Mouse (Mus musculus): ENCODE results near the gene Micall2. TPM values are rescaled to one million over a fixed set of nuclear protein-coding genes. Genes with fewer than 3 reads are reported as not detected.
"Not testable (repeated sequence)": the region's sequence is repeated elsewhere in the genome, so short reads cannot be mapped to it uniquely, and the experiment has no call there.

Gene Micall2
- total and polyA plus RNA-seq, 3 experiments, result 6.0 to 14.7 (median 6.1) TPM

DNA sequence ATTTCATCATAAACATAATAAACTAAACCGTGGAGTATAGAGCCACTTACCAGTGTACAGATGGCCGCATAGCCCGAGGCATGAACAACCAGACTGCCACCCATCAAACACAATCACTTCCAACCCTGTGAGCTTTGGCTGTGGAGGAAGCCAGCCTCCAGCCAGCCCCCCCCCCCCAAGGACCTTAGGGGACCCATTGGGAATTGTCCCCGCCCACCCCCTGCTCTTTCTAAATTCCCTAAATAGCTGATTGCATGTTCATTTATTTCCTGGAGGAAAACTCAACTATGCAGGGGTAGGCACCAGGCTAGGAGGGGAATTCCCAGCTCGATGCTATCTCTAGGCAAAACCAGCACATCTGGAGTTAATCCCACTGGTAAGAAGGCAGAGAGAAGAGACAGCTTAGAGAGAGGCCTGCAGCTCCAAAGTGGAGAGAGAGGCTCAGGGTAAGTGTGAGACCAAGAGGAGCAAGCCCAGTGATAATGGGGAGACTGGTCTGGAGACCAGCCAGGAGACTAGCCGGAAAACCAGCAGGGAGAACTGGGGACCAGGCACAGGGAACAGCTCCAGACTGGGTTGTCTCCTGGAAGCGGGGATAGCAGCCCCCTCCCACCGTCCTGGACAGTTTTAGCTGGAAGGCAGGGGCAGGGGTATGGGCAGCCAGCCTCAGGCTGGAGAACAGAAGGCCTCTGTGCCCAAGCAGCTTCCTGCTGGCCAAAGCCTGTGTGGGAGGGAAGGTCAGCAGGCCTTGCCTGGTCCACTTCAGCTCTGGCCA lies 5.2 kb downstream of the Micall2 start:
- DNase-seq, result no peak

DNA sequence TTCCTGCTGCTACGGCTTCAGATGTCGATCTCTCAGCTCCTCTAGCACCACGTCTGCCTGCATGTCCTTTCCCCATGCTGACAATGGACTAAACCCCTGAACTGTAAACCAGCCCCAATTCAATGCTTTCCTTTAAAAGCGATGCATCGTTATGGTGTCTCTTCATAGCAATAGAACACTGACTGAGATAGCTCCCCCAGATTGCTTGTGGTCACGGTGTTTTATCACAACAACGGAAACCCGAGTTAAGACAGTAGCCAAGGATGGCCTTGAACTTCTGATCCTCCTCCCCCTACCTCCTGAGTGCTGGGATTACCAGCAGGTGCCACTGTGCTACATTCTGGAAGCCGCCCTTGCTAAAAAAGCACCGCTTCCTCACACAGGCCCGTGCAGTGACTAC lies 8.9 kb downstream of the Micall2 start:
- DNase-seq, result no peak

DNA sequence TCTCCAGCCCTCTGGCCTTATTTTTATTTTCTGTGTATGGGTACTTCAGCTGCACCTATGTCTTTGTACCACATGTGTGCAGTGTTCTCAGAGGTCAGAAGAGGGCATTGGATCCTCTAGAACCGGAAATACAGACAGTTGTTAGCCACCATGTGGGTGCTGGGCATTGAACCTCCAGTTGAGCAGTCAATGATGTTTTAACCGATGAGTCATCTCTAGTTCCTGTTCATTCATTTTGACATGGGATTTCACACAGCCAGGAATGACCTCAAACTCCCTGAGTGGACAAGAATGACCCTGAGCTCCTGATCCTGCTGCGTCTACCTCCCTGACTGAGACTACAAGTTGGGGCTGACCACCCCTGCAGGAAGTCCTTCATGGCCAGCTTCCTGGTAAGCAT lies 9.9 kb downstream of the Micall2 start:
- peak; percentile 47 for DNase-seq

DNA sequence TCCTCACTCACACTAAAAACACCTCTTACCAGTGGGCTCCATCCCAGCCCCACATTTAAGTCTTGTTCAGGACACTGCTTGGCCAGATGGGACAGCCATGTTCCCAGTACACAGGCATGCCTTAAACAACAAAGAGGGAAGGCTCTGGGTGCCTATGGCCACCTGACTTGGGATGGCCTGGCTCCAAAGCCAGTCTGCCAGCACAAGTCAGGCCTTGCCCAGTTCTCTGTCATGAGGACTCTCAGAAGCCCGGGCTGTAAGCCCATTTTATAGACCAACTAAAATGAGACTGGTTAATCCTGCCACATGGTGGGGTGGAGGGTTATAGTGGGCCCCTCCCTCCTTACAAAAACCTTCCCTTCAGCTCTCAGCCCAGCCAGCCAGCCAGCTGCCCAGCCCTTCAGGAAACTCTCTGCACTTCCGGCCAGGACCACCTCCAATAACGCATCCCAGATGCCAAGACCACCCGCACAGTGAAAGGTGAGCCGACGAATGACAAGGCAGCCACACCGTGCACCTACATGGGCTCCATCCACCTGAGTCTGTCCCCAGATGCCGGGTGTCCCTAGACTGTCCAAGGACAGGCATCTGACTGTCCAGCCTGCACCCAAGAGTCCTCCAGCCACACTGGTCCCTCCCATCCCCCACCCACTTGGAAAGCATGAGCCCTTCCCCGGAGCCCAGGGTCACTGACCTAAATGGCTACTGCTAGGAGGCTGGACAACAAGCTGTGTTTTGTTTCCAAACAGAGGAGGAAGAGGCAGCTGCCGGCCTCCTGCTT lies 11.6 kb downstream of the Micall2 start:
- DNase-seq, result peak; percentile 45

DNA sequence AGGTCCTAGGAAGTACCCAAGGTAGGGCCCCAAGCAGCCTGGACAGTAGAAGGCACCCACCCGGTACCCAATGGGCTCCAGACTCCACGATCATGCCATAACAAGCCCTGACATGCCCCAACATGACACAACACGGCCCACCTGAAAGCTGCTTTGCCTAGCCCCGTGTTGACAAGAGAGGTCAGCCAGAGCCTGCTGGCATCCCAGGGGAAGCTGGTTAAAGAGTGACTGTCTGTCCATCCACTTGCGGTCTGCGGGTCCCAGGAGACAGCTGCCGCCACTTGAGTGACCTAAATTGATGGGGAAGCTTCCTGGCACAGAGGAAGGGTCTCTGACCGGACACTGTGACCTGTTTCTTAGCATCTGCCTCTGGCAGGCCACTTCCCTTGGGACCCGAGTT lies 13.0 kb downstream of the Micall2 start:
- no peak for DNase-seq

DNA sequence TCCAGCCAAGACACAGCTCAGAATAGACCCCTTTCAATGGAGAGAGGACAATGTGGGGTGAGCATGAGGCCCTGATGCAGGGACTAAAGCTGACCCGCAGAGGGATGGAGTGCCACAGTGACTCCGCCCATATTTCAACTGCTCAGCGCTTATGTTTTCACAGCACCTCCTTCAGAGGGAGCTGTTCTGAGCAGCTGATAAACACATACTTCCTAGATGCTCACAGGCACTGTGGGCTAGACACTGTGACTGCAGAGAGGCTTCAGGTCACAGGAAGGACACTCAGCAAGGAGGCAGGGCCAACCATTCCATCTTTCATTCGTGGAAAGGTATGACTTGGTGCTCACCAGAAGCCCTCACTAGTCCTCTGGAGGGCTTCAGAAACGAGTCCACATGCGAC lies 13.4 kb downstream of the Micall2 start:
- DNase-seq, result no peak

DNA sequence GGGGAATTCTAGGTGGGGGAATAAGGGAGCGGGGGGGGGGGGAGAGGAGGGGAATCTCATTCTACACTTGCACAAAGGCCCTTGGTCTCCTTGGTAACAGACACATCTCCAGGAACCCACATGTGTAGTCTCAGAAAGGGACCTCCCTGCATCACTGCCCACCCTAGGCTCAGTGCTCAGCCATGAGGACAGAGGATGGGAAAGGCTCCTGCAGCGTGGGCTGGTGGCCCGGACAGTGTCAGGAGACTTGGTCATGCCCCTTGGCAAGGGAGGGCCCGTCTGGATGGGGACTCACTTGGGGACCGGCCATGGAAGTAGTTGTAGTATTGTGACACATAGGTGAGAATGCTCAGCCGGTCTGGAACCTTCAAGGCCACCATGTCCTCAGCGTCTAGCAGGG lies 17.2 kb downstream of the Micall2 start:
- DNase-seq, result no peak

DNA sequence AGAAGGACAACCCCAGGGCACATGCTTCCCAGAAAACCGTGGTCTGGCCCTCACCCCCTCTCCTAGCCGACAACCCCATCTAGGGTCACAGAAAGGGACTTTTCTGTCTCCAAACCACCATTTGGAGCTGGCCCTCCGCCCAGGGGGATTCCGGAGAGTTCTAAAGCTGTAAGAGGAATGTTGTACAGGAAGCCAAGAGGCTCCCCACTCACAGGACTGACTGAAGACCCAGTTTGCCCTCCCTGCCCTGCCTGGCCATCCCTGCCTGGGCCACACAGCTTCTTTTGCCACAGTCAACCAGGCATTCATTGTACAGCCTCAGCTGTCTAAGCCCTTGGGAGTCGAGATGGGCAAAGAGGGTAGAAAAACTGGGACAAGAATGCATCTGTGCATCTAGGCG lies 17.6 kb downstream of the Micall2 start:
- DNase-seq, result no peak

DNA sequence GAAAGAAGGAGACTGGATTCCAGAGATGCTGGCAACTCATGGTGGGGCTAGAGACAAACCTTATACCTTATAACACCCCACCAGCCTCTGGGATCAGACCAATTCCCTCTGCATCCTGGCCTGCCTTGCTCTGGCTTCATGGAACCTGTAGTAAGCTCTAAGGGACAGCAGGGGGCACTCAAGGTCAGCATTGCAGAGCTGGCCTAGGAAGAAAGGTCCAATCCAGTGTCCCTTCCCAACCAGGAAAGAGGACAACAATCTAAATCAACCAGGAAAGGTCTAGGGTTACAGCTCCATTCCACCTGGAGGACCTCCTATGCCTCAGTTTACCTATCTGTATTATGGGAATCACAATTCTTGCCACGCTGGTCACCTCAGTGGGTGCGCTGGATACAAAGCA lies 18.4 kb downstream of the Micall2 start:
- DNase-seq, result peak; percentile 75

DNA sequence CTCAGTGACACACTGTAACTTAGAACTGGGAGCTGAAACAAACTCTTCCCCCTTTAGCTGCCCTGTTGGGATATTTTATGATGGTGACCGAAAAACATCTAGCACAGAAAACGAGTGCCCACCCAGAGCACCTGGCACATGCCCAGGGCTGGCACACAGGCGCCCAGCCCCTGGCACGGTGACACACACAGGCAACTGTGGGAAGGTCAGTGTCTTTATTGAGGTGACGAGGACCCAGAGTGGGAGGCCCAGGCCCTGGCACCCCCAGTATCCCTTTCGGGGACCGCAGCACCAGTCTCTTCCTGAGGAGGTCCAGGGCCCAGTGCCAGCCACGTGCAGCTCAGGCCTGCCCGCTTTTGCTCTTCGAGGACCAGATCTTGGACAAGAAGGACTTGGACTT lies 29.6 kb downstream of the Micall2 start:
- no peak for DNase-seq

DNA sequence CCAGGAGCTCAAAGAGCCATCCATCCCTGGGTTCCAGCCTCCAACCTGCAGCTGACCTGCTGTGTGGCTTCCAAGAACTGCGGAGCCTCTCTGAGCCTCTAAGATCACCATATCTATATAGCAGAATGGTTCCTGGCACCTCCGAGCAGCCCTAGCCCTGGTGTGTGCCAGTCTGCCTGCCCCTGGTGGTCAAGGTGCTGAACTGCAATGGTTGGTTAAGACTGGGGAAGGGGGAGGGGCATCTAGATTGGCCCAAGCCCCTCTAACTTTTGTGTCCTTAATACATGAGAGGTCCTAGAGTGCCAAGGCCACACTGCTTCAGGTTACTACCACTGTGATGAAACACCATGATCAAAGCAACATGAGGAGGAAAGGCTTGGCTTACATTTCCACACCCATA lies 33.2 kb downstream of the Micall2 start:
- DNase-seq, result no peak

DNA sequence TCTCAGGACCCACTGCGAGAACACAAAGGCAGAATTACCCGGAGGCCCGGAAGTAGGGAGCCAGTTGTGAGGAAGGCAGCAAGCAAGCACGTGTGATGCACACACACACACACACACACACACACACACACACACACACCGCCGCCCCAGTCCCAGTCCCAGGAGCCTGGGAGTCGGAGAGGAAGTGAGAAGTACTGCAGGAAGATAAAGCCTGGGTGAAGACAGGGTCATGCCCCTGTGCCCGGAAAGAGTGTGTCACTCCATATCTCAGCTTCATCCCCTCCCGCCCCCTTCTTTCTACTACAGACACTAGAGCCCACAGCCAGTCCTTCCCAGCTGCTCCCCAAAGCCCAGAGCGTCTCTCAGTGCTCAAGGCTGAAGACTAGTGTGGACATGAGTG lies 33.9 kb downstream of the Micall2 start:
- DNase-seq, result no peak

DNA sequence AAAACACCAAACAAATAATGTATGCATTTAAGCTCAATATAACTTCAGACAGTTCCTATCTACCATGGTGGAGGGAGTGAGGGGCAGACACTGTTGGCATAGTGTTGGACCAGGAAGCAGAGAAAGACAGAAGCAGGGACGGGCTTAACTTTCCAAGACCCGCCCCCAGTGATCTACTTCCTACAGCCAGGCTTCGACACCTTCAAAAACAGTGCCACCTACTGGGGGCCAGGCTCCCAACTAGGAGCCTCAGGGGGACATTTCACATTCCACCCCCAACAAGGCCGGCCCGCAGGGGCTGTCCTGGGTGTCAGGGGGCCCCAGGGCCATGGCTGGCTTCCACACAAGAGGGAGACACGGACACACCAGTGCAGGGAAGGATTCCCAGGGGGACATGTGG lies 39.2 kb downstream of the Micall2 start:
- no peak for DNase-seq

DNA sequence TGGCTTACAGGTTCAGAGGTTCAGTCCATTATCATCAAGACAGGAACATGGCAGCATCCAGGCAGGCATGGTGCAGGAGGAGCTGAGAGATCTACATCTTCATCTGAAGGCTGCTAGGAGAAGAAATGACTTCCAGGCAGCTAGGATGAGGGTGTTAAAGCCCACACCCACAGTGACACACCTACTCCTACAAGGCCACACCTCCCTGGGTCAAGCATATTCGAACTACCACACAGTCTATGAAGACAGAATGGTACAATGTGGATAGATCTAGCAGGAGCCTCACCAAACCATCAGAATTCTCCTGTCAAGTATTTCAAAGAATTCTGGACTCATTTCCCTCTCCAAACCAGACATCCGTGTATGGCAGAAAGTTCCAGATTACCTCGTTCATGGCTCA lies 40.3 kb downstream of the Micall2 start:
- not testable (repeated sequence) for DNase-seq

DNA sequence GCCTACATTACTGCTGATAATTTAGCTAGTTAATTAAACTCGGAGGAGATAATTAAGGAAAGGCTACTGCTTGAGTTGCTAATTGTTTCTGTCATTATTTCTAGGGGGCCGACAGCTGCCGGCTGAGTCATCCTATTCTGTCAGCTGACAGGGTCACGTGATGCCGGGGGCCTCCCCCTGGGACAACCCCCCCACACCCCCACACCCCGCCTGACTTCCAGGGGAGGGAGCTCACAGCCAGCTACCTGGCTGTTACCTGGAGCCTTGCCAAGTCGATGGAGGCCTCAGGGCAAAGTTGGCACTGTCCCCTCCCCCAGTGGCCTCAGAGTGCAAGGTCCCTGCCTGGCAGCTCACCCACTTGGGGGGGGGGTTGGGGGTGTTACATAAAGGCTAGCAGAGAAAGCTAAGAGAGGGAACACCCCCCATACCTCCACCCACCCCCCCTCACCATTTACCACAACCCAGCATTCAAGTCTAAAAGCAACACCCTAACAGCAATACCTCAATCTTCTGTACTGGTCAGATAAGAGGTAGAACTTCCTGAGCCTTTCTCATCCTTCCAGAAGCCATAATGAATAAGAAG lies 41.1 kb downstream of the Micall2 start:
- no peak for DNase-seq

DNA sequence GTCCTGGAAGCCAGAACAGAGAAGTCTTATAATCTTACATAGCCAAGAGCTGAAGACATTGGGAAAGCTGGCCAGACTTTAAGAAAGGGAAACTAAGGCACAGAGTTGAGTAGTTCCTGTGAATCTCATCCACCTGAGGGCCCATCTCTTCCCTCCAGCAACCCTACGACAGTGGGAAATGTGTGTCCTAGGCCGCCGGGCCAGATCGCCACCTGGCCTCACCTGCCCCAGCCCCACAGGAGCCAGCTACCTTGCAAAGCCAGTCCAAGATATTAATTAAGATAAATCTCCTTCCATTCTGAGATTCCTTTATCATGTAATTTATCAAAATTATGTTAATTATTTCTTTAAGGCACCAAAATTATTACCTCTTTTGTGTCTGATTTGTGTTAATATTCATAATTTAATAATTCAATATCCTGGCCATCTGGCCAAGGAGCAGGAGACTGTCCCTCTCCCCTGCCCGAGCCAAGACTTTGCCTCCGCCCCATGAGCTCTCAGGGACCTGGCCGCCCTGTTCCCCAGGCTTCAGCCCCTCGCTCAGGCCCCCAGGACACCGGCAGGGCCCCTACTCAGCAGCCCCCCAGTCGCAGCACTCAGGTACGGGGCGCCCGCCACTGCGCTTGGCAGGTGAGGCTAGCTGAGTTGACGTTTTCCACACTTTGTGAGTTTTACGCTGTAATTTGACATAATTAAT lies 41.7 kb downstream of the Micall2 start:
- no peak for DNase-seq

DNA sequence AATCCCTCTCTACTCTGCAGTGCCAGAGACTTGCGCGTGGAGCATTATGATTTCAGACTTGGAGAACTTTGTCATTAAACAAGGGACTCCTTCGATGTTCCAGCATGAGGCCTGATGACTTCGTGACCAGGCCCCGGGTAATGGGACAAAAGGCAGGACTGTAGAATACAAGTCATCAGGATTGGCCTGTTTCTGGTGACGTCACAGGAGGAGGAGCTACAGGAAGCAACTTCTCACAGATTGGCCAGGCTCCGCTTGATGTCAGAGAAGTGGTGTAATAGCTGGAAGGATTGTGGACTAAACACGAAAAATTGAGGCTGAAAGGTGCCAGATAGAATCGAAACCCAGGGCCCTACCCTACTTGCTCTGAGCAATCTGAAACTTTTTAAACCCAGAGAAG lies 45.3 kb downstream of the Micall2 start:
- no peak for DNase-seq

DNA sequence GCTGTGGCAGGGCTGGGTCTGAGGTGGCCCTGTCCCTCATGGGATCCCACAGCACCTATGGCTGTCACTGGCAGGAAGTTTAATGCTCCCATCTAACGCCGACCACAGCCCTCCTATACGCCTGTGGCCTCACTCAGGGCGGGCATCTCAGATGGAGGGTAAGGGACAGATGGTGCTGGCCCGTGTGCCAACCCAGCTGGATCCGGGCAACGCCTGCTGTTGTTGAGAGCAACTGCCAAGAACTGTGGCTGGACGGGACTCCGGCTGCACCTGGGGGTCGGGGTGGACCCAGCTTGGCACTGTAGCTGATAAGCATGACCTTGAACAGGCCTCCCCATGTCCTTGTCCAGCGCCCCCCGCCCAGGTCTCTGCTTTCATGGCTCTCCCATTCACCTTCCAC lies 47.8 kb downstream of the Micall2 start:
- no peak for DNase-seq

DNA sequence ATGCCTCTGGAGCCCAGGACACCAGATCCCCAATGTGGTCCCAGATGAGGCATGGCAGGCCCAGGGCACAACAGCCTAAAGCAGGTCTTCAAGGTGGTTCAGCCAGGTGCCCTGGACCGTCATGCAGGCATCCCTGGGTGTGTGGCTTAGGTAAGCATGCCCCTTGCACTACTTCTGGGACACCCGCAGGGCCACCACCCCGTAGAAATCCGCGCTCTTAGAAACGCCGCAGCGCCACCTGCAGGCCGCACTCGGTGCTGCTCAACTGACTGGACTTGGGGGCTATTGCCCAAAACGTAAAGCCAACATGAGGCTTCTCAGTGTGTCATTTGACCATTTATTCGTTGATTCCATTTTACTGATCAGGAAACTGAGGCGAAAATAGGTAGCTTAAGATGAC lies 48.5 kb downstream of the Micall2 start:
- DNase-seq, result peak; percentile 21

DNA sequence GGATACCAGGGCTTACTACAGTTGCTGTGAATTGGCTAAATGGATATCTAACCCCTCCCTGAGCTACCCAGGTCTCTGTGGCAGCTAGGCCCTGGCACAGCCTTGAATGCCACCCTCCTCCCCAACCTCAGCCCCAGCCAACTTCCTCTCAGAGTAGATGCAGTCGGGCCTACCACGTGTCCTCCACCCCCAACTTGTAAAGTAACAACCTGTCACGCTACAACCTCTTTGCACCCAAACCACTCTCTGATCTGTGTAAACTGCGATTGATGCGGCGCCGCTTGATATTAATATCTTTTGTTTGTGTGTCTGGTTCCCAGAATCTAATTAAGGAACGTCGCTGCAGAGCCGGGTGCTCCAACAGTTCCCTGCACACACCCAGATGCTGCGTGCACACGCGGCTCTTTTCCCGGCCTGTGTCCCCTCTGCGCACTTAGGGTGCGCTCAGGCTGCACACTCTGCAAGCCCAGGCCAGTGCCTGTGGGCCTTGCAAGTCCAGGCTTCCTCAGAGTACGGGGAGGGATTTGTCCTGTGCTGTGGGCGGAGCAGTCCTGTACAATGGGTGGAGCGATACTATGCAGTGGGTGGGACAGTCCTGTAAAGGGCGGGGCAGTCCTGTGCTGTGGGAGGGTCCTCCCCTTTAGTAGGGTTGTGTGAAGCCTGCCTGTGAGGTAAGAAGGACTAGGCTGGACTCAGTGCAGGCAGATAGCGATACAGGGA lies 49.4 kb downstream of the Micall2 start:
- DNase-seq, result no peak

DNA sequence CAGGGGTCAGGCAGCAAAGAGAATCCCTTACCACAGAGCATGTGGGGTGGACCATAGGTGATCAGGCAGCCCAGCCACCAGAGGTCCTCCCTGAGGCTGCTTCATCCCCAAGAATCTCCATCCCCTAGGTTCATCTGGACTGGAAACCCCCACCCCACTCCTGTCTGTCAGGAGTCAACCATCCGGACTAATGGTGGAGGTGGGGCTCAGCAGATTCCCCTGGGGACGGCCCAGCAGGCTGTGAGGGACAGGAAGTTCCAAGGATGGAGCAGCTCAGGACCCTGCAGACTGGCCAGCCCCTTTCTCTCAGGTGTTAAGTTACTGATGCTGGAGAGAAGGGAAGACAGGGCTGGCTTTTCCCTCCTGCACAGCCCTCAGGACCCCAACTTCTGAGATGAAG lies 52.9 kb downstream of the Micall2 start:
- no peak for DNase-seq

DNA sequence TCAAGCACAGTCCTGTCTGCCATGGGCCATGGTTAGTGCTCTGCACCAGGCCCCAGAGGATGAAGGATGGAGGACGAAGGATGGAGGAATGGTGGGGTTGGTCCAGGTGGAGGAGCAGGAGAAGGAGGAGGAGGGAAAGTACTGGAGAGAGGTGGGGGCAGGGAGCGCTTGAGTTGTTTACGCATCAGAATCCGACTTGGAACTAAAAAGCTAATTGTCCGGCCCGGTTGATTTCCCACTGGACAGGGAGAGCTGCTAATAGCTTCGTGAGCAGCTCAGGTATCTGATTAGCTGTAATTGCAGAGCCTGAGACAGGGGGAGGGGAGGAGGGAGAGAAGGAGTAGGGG lies 53.5 kb downstream of the Micall2 start:
- DNase-seq, result no peak

Data from adrenal gland, adult 2 months (tissue).